Mouse (Mus musculus): ENCODE results near the gene Pcsk5.

- TF ChIP-seq CTCF (IDR thresholded peaks at IDR 0.05; ENCODE audit: low read depth, low read length) (no peak), POLR2AphosphoS5 (IDR thresholded peaks at IDR 0.05; ENCODE audit: insufficient replicate concordance, low read depth, low read length) (no peak), GATA1 (IDR thresholded peaks at IDR 0.05; ENCODE audit: borderline replicate concordance, low read length) (no peak)
Observed at GRCm38 (mm10) chr19:17875804-17876203, 38.4 kb upstream of the Pcsk5 start.

Measured in G1E (cell line).